Mouse (Mus musculus) pancreas, adult 10 weeks (tissue): Measurements from ENCODE around the gene Meltf. TPM values are rescaled to one million over a fixed set of nuclear protein-coding genes. Genes with fewer than 3 reads are reported as not detected.

Experiments
- polyA plus RNA-seq: library from polyadenylated mRNA; stranded (reverse); fragments of 350-450 nt; fragmentation: Illumina TruSeq; extraction: RNeasy Lipid Tissue Mini Kit (QIAGEN cat#74804); gene quantifications from one replicate; pipeline ENCODE4 v1.2.3, GENCODE M21; 2015; ENCODE audit warnings: low read depth, low replicate concordance; ENCODE audit not compliant: insufficient read depth

Meltf gene
- polyA plus RNA-seq: not detected

DNA sequence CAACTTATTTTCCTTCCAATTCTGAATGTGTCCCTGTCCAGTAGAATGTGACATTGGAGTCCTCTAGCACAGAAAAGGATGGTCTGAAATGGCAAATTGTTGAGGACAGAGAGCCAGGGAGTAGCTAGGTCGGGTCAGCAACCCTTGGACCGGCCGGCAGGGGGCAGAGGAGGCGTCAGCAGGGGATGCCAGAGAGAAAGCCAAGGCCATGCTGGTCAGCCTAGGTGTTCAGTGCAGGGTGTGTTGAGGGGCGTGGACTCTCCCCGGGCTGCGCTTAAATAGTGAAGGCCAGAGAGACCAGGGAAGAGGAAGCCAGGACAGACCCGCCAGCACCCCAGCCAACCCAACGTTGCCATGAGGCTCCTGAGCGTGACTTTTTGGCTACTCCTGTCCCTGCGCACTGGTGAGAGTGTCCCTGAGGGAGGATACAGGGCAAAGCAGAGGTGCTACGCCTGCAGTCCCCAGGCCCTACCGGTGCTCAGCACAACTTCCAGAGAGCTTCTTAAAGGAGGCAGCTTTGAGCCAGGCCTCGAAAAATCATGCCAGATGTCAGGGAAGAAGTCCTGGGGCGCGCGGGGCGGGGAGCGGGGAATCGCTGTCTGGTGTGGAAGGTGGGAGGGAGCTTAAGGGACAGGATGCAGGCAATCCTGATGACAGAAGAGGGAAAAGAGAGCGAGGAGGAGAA is at the start of gene Meltf:
Gene Meltf, plus strand, starts transcription at position 238 of the 685 bp plus-strand sequence.

DNA sequence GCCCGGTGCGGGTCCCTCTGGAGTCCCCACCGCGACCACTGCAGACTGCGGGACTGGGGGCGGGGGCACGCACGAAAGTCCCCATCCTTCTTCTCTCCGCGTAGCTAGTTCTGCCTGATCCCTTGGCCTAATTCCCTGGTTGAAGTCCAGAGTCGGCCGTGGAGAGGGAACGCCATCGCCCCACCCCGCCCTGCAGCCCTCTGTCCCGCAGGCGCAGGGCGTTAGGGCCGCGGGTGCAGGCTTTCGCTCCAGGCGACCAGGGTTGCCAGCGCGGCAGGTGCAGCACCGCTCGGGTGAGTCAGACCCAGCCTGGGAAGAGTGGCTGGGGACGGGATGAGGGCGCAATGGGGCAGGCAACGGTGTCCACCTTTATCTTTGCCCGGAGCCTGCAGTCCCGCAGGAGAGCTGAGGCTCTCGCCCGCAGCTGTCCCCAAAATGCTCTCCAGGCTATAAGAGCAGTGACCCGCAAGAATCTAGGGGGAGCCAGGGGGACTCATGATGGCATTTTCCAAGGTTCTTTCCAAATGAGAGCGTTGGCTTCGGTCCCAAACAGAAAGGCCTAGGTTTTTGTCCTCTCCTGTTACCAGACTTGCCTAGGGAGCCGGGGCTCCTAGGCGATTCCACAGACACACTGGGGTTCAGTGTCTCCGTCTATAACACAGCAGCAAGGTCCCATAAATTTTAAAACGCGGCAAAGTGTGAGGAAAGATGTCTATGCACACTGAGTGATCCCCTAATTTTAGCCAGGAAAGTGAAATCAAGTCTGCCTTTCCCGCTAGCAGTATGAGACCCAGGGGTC is 55.3 kb downstream of the Meltf start, which contains the start of gene Pigz:
Gene Pigz, plus strand, starts transcription at position 101 of the 799 bp plus-strand sequence.

DNA sequence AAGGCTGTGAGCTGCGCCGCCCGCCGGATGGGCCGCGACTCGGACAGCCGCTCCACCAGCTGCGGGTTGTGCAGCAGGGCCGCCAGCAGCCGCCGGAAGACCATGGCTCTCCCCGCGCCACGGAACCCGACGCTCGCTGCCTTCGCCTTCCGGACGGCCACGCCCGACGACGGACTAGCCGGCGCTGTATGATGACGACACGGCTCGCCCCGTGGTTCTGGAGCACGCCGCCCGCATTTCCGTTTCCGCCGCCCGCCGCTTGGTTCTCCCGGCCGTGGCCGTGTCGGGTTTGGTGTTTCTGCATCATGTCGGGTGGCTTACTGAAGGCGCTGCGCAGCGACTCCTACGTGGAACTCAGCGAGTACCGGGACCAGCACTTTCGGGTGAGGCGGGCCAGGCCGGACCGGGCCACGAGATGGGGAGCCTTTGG is 69.8 kb downstream of the Meltf start, which contains the start of the genes 0610012G03Rik and Ncbp2:
Gene 0610012G03Rik, minus strand, starts transcription at position 150 of the 430 bp plus-strand sequence.
Gene Ncbp2, plus strand, starts transcription at position 169 of the 430 bp plus-strand sequence.

Other genes starting within 250 kb of the Meltf start
- 10.5 TPM for gene Dlg1, start 215.4 kb upstream of the Meltf start, polyA plus RNA-seq
- not detected for gene Pigz, start 55.0 kb downstream of the Meltf start, polyA plus RNA-seq
- 9.5 TPM for gene 0610012G03Rik, start 69.7 kb downstream of the Meltf start, polyA plus RNA-seq
- gene Ncbp2, start 69.7 kb downstream of the Meltf start, polyA plus RNA-seq: 10.2 TPM
- gene Senp5, start 124.5 kb downstream of the Meltf start, polyA plus RNA-seq: 3.4 TPM
- gene Pak2, start 200.5 kb downstream of the Meltf start, polyA plus RNA-seq: 7.0 TPM
- gene Pigx, start 220.9 kb downstream of the Meltf start, polyA plus RNA-seq: 8.1 TPM
- 4.2 TPM for gene Cep19, start 221.0 kb downstream of the Meltf start, polyA plus RNA-seq